ENCODE assay signal across 8 mouse cellular contexts in genomic region chr6:108457516-108458181, GRCm38 (mm10).
DNase-seq lines count a peak whose midpoint lies in the region; ATAC-seq and TF ChIP-seq lines count a peak whose summit lies in the region.

No protein-coding gene starts in this region.

- H3K36me3 ChIP-seq in intestine, embryonic 14.5 days (ENCODE audit: control insufficient read depth, insufficient read depth, low read length): no peaks in the 10 kb centered on the region

- peak overlapping the region; percentile 97 for H3K27ac ChIP-seq in layer of hippocampus, adult 2 months
- H3K27ac ChIP-seq in intestine, embryonic 14.5 days (ENCODE audit: low read depth): peak overlapping the region; percentile 84

- H3K4me1 ChIP-seq in intestine, embryonic 14.5 days (replicated peaks; ENCODE audit: control insufficient read depth, insufficient read depth, low read length): peaks cover 33% of the 10 kb centered on the region

- no peaks in the 10 kb centered on the region for H3K27me3 ChIP-seq in intestine, embryonic 14.5 days (replicated peaks; ENCODE audit: control insufficient read depth, insufficient read depth, low read length)

- peak overlapping the region; percentile 15; the same call in 1 of the 2 replicates for H3K4me2 ChIP-seq in intestine, embryonic 14.5 days (ENCODE audit: low read length)

- H3K9me3 ChIP-seq in intestine, embryonic 14.5 days (ENCODE audit: control insufficient read depth, low read length): no peaks in the 10 kb centered on the region

- H3K9ac ChIP-seq in intestine, embryonic 14.5 days (ENCODE audit: low read length): no peak overlapping the region

- no peak for DNase-seq in layer of hippocampus, adult 2 months (ENCODE audit: low spot score in 2 of 2)
- no peak for DNase-seq in layer of hippocampus, adult 9-11 months
- DNase-seq in embryo, embryonic 11 days: peak; percentile 29
- DNase-seq in intestine, embryonic 14.5 days (ENCODE audit: low spot score): peak; percentile 63
- DNase-seq in lung, postnatal 36 days: peak; percentile 58
- DNase-seq in urinary bladder, postnatal 14 days (ENCODE audit: low spot score): no peak
- DNase-seq in spleen, postnatal 10 days (ENCODE audit: low spot score in 2 of 2): no peak
- DNase-seq in left cerebral cortex, postnatal 10 days (ENCODE audit: extremely low spot score in 1 of 2, low spot score in 2 of 2): no peak

- 46% methylated on average over 14 of the region's 14 CpGs for WGBS in intestine, embryonic 14.5 days

- no peak for TF ChIP-seq CTCF in layer of hippocampus, adult 2 months (conservative IDR thresholded peaks at IDR 0.05)

- no peak; the same call in 1 of the 2 replicates for ATAC-seq in intestine, embryonic 14.5 days (replicated peaks; ENCODE audit: low FRiP score, low TSS enrichment, low read depth)

- intact Hi-C loops in left cerebral cortex, postnatal 10 days (cut with DNase I): no loop called here

- H3K4me3 ChIP-seq in layer of hippocampus, adult 2 months: no peak overlapping the region
- H3K4me3 ChIP-seq in intestine, embryonic 14.5 days (ENCODE audit: low read depth, low read length): no peak overlapping the region

Comparison
In these comparisons a context has a peak if more than half of its experiments do, and no peak if none do; other contexts are left out.
1. DNase-seq: peak in embryo, embryonic 11 days (single experiment), intestine, embryonic 14.5 days (single experiment) and lung, postnatal 36 days (single experiment); none in layer of hippocampus, adult 2 months (0 of 2), layer of hippocampus, adult 9-11 months (single experiment), urinary bladder, postnatal 14 days (single experiment), spleen, postnatal 10 days (0 of 2) and left cerebral cortex, postnatal 10 days (0 of 2).